Mouse (Mus musculus): ENCODE results near the gene Olfr734. TPM values are rescaled to one million over a fixed set of nuclear protein-coding genes. Genes with fewer than 3 reads are reported as not detected.

Gene Olfr734
- polyA plus RNA-seq, 1 experiment from 2014 or later: not detected

Other genes starting within 250 kb of the Olfr734 start
- not detected in 2 replicates for gene Olfr726, start 235.8 kb downstream of the Olfr734 start, polyA plus RNA-seq (2015; fragmentation: Nextera tagmentation; extraction: Ambion mirVana)
- gene Olfr727, start 203.6 kb downstream of the Olfr734 start, polyA plus RNA-seq (2015; fragmentation: Nextera tagmentation; extraction: Ambion mirVana): not detected in 2 replicates
- gene Olfr728, start 184.1 kb downstream of the Olfr734 start, polyA plus RNA-seq (2015; fragmentation: Nextera tagmentation; extraction: Ambion mirVana): not detected in 2 replicates
- gene Olfr729, start 173.9 kb downstream of the Olfr734 start, polyA plus RNA-seq (2015; fragmentation: Nextera tagmentation; extraction: Ambion mirVana): not detected in 2 replicates
- gene Olfr730, start 138.6 kb downstream of the Olfr734 start, polyA plus RNA-seq (2015; fragmentation: Nextera tagmentation; extraction: Ambion mirVana): not detected in 2 replicates
- not detected in 2 replicates for gene Olfr731, start 84.9 kb downstream of the Olfr734 start, polyA plus RNA-seq (2015; fragmentation: Nextera tagmentation; extraction: Ambion mirVana)
- gene Olfr732, start 42.6 kb downstream of the Olfr734 start, polyA plus RNA-seq (2015; fragmentation: Nextera tagmentation; extraction: Ambion mirVana): not detected in 2 replicates
- not detected in 2 replicates for gene Olfr733, start 25.2 kb downstream of the Olfr734 start, polyA plus RNA-seq (2015; fragmentation: Nextera tagmentation; extraction: Ambion mirVana)
- gene Olfr735, start 22.1 kb upstream of the Olfr734 start, polyA plus RNA-seq (2015; fragmentation: Nextera tagmentation; extraction: Ambion mirVana): not detected in 2 replicates
- not detected in 2 replicates for gene Tlr11, start 31.2 kb upstream of the Olfr734 start, polyA plus RNA-seq (2015; fragmentation: Nextera tagmentation; extraction: Ambion mirVana)
- not detected in 2 replicates for gene Olfr736, start 54.4 kb upstream of the Olfr734 start, polyA plus RNA-seq (2015; fragmentation: Nextera tagmentation; extraction: Ambion mirVana)
- gene Olfr738, start 80.8 kb upstream of the Olfr734 start, polyA plus RNA-seq (2015; fragmentation: Nextera tagmentation; extraction: Ambion mirVana): not detected in 2 replicates
- not detected in 2 replicates for gene Olfr739, start 91.9 kb upstream of the Olfr734 start, polyA plus RNA-seq (2015; fragmentation: Nextera tagmentation; extraction: Ambion mirVana)
- not detected in 2 replicates for gene Olfr740, start 118.8 kb upstream of the Olfr734 start, polyA plus RNA-seq (2015; fragmentation: Nextera tagmentation; extraction: Ambion mirVana)
- gene Olfr741, start 146.0 kb upstream of the Olfr734 start, polyA plus RNA-seq (2015; fragmentation: Nextera tagmentation; extraction: Ambion mirVana): not detected in 2 replicates
- gene Olfr742, start 176.8 kb upstream of the Olfr734 start, polyA plus RNA-seq (2015; fragmentation: Nextera tagmentation; extraction: Ambion mirVana): not detected in 2 replicates
- gene Olfr743, start 195.1 kb upstream of the Olfr734 start, polyA plus RNA-seq (2015; fragmentation: Nextera tagmentation; extraction: Ambion mirVana): not detected in 2 replicates